19 mouse cellular contexts compared by ENCODE assay signal in the genomic region with DNA sequence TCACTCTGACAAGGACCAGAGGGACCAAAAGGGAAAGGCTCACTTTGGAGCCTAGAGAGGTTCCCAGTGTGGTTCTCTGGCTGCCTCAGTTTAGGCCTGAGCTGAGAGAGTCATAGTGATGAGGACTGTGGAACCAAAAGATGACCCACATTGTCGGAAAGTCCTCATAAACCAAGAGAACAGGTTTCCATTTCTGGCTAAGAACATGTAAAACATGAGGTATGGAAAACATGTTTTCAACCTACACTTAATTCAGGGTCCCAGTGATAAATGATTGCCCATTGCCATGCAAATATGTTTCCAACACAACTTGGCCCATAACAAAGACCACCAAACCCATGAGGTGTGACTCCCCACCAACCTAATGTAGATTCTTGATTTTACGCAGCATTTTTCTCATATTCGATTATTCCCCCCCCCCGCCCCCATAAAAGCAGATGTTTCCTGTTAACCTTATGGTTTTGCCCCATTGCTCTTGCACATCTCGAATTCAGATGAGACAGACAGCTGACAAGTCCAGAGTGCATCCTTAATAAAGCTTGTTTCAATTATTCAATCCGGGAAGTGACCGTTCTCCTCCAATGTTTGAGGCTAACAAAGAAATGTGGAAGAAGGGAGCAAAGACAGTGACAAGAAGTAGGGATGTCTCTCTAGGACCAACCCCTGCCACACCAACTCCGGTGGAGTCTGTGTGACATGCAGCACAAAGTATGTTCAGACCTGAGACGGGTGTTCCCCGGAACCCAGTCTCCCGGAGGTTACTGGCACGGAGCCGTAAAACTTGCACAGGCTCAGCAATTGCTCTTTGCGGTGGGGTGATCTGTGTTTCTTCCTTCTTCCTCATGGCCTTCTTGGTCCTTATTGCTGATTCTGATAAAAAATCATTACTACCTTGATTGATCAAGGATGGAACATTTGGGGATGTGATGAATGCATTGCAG.
DNase-seq lines count a peak whose midpoint lies in the region; ATAC-seq lines count a peak whose summit lies in the region.
"Had no signal": no experiment of that assay in that cellular context is flagged by ENCODE, and none has a peak within 500 bp of the region (broad histone marks: within the 10 kb centered on the region; RNA-seq: fewer than 3 reads in every experiment).

No protein-coding gene starts in this region.

- DNase-seq in layer of hippocampus, adult 9-11 months, result peak; percentile 54
- DNase-seq in layer of hippocampus, postnatal 10 days (ENCODE audit: low spot score in 2 of 2), result no peak
- DNase-seq in A20 (ENCODE audit: low read depth, low spot score), result peak; percentile 87
- peak; percentile 21 for DNase-seq in CD4-positive helper T cell, adult 2 months (ENCODE audit: low read depth, low spot score)
- DNase-seq in induced T-regulatory cell, adult 2 months (ENCODE audit: low read depth), result peak; percentile 44
- no peak for DNase-seq in T-cell, adult 2 months (ENCODE audit: low spot score)
- DNase-seq: adrenal gland, adult 8-10 months; adrenal gland, postnatal 36 days; cerebellum, adult 11 months; cerebellum, adult 8-10 months; cerebellum, postnatal 14 days; embryo, embryonic 11 days; gastrocnemius, postnatal 10 days; heart, adult 2 months; heart, postnatal 14 days had no signal

- ATAC-seq in activated CD4-positive, CD25-positive, alpha-beta regulatory T cell, adult 4 months, result no peak
- ATAC-seq: forebrain, embryonic 16.5 days; hindbrain, embryonic 16.5 days; Patski had no signal

Comparison
In these comparisons a context has a peak if more than half of its experiments do, and no peak if none do; other contexts are left out.
1. DNase-seq: peak in layer of hippocampus, adult 9-11 months (single experiment), A20 (single experiment), CD4-positive helper T cell, adult 2 months (single experiment) and induced T-regulatory cell, adult 2 months (single experiment); none in layer of hippocampus, postnatal 10 days (0 of 2) and T-cell, adult 2 months (single experiment).